Mouse (Mus musculus): ENCODE data around the gene Tab1. TPM values are rescaled to one million over a fixed set of nuclear protein-coding genes. Genes with fewer than 3 reads are reported as not detected.

Tab1 gene
- polyA plus RNA-seq, 1 experiment from 2014 or later: 32.2 TPM

- no peak for ATAC-seq (ENCODE audit: insufficient number of reproducible peaks, insufficient read depth, low FRiP score, low read depth)
- Histone ChIP-seq H3K27ac (ENCODE audit: low read length) (no peak overlapping the region), H3K27me3 (ENCODE audit: control insufficient read depth, insufficient read depth, low read length) (peaks cover 12% of the 10 kb centered on the region; the same call in 1 of the 2 replicates), H3K4me1 (ENCODE audit: control insufficient read depth, insufficient read depth, low read length) (no peaks in the 10 kb centered on the region), H3K4me2 (replicated peaks; ENCODE audit: low read depth, low read length) (peak overlapping the region; percentile 88), H3K36me3 (ENCODE audit: control insufficient read depth, insufficient read depth, low read length) (no peaks in the 10 kb centered on the region), H3K9ac (replicated peaks; ENCODE audit: low read depth, low read length) (0 out of 2 replicates have a peak overlapping the region, but pooled peaks have one; percentile 25), H3K4me3 (ENCODE audit: low read depth, low read length) (peak overlapping the region; percentile 55), H3K9me3 (ENCODE audit: control insufficient read depth, low read depth, low read length) (no peaks in the 10 kb centered on the region)
- WGBS: 19% methylated on average over 7 of the region's 7 CpGs
These were observed 40.9 kb upstream of the Tab1 start for GRCm38 (mm10) chr15:80092041-80092441.

- Histone ChIP-seq H3K4me3 (ENCODE audit: low read depth, low read length) (peak overlapping the region; percentile 55; the same call in 1 of the 2 replicates), H3K9me3 (ENCODE audit: control insufficient read depth, low read depth, low read length) (no peaks in the 10 kb centered on the region), H3K36me3 (ENCODE audit: control insufficient read depth, insufficient read depth, low read length) (no peaks in the 10 kb centered on the region), H3K27me3 (ENCODE audit: control insufficient read depth, insufficient read depth, low read length) (peaks cover 12% of the 10 kb centered on the region; the same call in 1 of the 2 replicates), H3K4me2 (replicated peaks; ENCODE audit: low read depth, low read length) (peak overlapping the region; percentile 88), H3K9ac (replicated peaks; ENCODE audit: low read depth, low read length) (0 out of 2 replicates have a peak overlapping the region, but pooled peaks have one; percentile 10), H3K27ac (ENCODE audit: low read length) (no peak overlapping the region), H3K4me1 (ENCODE audit: control insufficient read depth, insufficient read depth, low read length) (peaks cover under 1% of the 10 kb centered on the region; the same call in 1 of the 2 replicates)
- no peak for ATAC-seq (ENCODE audit: insufficient number of reproducible peaks, insufficient read depth, low FRiP score, low read depth)
- WGBS: 20% methylated on average over 8 of the region's 8 CpGs
These were observed 40.3 kb upstream of the Tab1 start for GRCm38 (mm10) chr15:80092599-80092998.

DNA sequence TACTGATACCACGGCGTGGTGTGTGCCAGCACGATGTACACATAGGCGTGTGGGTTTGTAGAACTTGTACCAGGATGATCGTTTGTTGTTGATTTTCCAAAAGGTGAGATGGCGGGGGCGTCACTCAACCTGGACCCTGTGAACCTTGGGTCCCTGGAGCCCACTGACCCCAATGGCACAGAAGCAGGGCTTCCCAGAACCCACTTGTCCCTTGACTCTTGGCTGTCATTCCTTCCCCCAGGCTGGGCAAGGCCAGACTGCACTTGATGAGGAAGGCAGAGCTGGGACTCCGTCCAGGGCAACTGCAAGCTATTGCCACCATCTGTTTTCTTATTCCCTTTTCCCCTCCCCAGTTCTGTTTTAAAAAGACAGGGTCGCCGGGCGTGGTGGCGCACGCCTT is 38.7 kb upstream of the Tab1 start:
- Histone ChIP-seq H3K4me2 (replicated peaks; ENCODE audit: low read depth, low read length) (no peak overlapping the region), H3K27ac (ENCODE audit: low read length) (no peak overlapping the region), H3K9ac (replicated peaks; ENCODE audit: low read depth, low read length) (no peak overlapping the region), H3K36me3 (ENCODE audit: control insufficient read depth, insufficient read depth, low read length) (no peaks in the 10 kb centered on the region), H3K4me1 (ENCODE audit: control insufficient read depth, insufficient read depth, low read length) (peaks cover 4% of the 10 kb centered on the region; the same call in 1 of the 2 replicates), H3K27me3 (ENCODE audit: control insufficient read depth, insufficient read depth, low read length) (peaks cover 12% of the 10 kb centered on the region; the same call in 1 of the 2 replicates), H3K9me3 (ENCODE audit: control insufficient read depth, low read depth, low read length) (no peaks in the 10 kb centered on the region), H3K4me3 (ENCODE audit: low read depth, low read length) (no peak overlapping the region)
- 91% methylated on average over 13 of the region's 13 CpGs for WGBS
- no peak for ATAC-seq (ENCODE audit: insufficient number of reproducible peaks, insufficient read depth, low FRiP score, low read depth)

DNA sequence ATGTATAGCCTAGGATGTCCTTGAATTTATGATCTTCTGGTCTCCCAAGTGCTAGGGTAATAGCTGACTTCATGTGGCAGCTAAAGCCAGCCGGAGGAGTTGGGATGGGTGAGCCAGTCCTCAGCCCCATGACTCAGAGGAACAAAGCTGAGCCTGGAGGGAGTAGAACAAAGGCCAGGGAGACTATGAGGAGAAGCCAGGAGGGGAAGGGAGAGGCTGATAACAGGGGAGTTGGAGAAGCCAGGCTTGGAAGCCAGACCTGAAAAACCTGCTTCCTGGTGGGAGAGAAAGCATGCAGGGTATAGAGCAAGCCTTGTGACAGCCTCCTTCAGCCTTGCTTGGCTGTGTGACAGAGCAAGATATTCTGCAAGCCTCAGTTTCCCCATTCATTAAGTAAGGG is 37.3 kb upstream of the Tab1 start:
- peak overlapping the region; percentile 62; the same call in 1 of the 2 replicates for H3K27ac ChIP-seq (ENCODE audit: low read length)
- H3K9ac ChIP-seq (replicated peaks; ENCODE audit: low read depth, low read length): no peak overlapping the region
- H3K27me3 ChIP-seq (ENCODE audit: control insufficient read depth, insufficient read depth, low read length): peaks cover 12% of the 10 kb centered on the region; the same call in 1 of the 2 replicates
- no peak overlapping the region for H3K4me2 ChIP-seq (replicated peaks; ENCODE audit: low read depth, low read length)
- peak; percentile 62; the same call in 1 of the 2 replicates for ATAC-seq (ENCODE audit: insufficient number of reproducible peaks, insufficient read depth, low FRiP score, low read depth)
- no peaks in the 10 kb centered on the region for H3K36me3 ChIP-seq (ENCODE audit: control insufficient read depth, insufficient read depth, low read length)
- WGBS: 68% methylated on average over 1 of the region's 1 CpGs
- no peak overlapping the region for H3K4me3 ChIP-seq (ENCODE audit: low read depth, low read length)
- no peaks in the 10 kb centered on the region for H3K9me3 ChIP-seq (ENCODE audit: control insufficient read depth, low read depth, low read length)
- peaks cover 4% of the 10 kb centered on the region; the same call in 1 of the 2 replicates for H3K4me1 ChIP-seq (ENCODE audit: control insufficient read depth, insufficient read depth, low read length)

DNA sequence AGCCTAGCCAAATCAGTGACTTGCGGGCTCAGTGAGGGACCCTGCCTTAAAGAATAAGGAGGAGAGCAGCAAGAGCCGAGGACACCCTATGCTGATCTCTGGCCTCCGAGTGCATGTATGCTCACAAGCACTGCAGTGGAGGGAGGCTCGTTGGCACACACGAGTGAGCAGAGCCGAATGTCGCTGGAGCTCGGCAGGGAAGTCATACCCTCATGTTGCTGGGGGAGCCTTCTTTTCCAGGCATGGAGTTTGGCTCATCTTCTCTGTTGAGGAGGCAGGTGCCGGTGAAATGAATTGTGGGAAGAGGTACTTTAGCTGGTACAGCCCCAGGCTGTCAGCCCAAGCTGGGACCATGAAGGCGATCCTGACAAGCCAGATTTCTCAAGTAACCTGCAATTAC is 36.5 kb upstream of the Tab1 start:
- Histone ChIP-seq H3K9ac (replicated peaks; ENCODE audit: low read depth, low read length) (no peak overlapping the region), H3K4me2 (replicated peaks; ENCODE audit: low read depth, low read length) (no peak overlapping the region), H3K4me3 (ENCODE audit: low read depth, low read length) (no peak overlapping the region), H3K27ac (ENCODE audit: low read length) (peak overlapping the region; percentile 62; the same call in 1 of the 2 replicates), H3K9me3 (ENCODE audit: control insufficient read depth, low read depth, low read length) (no peaks in the 10 kb centered on the region), H3K36me3 (ENCODE audit: control insufficient read depth, insufficient read depth, low read length) (no peaks in the 10 kb centered on the region), H3K27me3 (ENCODE audit: control insufficient read depth, insufficient read depth, low read length) (peaks cover 9% of the 10 kb centered on the region; the same call in 1 of the 2 replicates), H3K4me1 (ENCODE audit: control insufficient read depth, insufficient read depth, low read length) (peaks cover 4% of the 10 kb centered on the region; the same call in 1 of the 2 replicates)
- ATAC-seq (ENCODE audit: insufficient number of reproducible peaks, insufficient read depth, low FRiP score, low read depth): no peak
- 82% methylated on average over 10 of the region's 10 CpGs for WGBS

DNA sequence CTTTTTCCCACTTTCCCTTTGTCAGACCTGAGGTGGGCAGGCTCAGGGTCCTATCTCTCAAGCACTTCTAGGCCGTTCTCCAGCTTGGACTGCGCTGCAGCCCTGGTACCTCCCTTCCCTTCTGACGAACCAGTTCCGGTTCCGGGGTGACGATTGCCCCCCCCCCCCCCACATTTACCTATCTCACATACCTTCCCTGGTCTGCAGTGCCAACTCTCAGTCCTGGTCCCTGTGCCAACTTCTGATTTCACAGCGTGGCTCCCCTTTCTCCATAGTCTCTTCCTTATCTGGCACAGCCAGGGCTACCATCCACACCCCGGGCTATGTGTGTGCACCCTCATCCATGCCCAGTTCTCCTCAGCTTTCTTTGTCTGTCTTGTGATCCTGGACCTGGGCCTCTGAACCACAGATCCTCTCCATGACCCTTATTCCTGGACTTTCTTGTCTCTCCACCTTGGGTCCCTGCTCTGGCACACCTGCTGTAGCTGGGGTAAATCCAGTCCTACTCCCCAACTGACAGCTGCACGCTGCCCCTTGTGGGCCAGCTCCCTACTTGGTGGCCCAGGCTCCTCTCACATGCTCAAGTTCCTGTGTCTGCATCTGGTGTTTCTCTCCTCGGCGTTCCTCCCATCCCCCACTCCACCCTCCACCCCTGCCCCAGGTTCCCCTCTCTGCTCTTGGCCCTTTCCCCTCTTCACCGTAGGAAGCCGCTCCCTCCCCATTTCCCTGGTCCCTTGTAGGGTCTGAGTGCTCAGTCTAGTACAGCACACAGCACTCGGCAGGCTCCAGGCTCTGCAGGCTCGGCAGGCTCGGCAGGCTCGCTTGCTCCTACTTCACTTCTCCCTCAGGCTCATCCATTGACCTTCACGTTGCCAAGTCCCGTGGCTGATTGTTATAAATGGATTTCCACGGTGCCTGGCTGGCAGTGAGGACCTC is 35.7 kb upstream of the Tab1 start:
- no peak overlapping the region for H3K4me3 ChIP-seq (ENCODE audit: low read depth, low read length)
- H3K27me3 ChIP-seq (ENCODE audit: control insufficient read depth, insufficient read depth, low read length): peaks cover 5% of the 10 kb centered on the region; the same call in 1 of the 2 replicates
- no peaks in the 10 kb centered on the region for H3K9me3 ChIP-seq (ENCODE audit: control insufficient read depth, low read depth, low read length)
- H3K4me2 ChIP-seq (replicated peaks; ENCODE audit: low read depth, low read length): no peak overlapping the region
- peaks cover 4% of the 10 kb centered on the region; the same call in 1 of the 2 replicates for H3K4me1 ChIP-seq (ENCODE audit: control insufficient read depth, insufficient read depth, low read length)
- H3K9ac ChIP-seq (replicated peaks; ENCODE audit: low read depth, low read length): no peak overlapping the region
- peak overlapping the region; percentile 4; the same call in 1 of the 2 replicates for H3K27ac ChIP-seq (ENCODE audit: low read length)
- WGBS: 27% methylated on average over 20 of the region's 20 CpGs
- 0 out of 2 replicates have a peak, but pooled peaks have one; percentile 44 for ATAC-seq (ENCODE audit: insufficient number of reproducible peaks, insufficient read depth, low FRiP score, low read depth)
- H3K36me3 ChIP-seq (ENCODE audit: control insufficient read depth, insufficient read depth, low read length): no peaks in the 10 kb centered on the region

- 33% methylated on average over 8 of the region's 8 CpGs for WGBS
- Histone ChIP-seq H3K9me3 (ENCODE audit: control insufficient read depth, low read depth, low read length) (no peaks in the 10 kb centered on the region), H3K36me3 (ENCODE audit: control insufficient read depth, insufficient read depth, low read length) (no peaks in the 10 kb centered on the region), H3K27me3 (ENCODE audit: control insufficient read depth, insufficient read depth, low read length) (no peaks in the 10 kb centered on the region), H3K4me1 (ENCODE audit: control insufficient read depth, insufficient read depth, low read length) (peaks cover 4% of the 10 kb centered on the region; the same call in 1 of the 2 replicates), H3K9ac (replicated peaks; ENCODE audit: low read depth, low read length) (no peak overlapping the region), H3K4me2 (replicated peaks; ENCODE audit: low read depth, low read length) (no peak overlapping the region), H3K4me3 (ENCODE audit: low read depth, low read length) (no peak overlapping the region), H3K27ac (ENCODE audit: low read length) (no peak overlapping the region)
- peak; percentile 59; the same call in 1 of the 2 replicates for ATAC-seq (ENCODE audit: insufficient number of reproducible peaks, insufficient read depth, low FRiP score, low read depth)
These were observed 34.9 kb upstream of the Tab1 start for GRCm38 (mm10) chr15:80097999-80098461.

DNA sequence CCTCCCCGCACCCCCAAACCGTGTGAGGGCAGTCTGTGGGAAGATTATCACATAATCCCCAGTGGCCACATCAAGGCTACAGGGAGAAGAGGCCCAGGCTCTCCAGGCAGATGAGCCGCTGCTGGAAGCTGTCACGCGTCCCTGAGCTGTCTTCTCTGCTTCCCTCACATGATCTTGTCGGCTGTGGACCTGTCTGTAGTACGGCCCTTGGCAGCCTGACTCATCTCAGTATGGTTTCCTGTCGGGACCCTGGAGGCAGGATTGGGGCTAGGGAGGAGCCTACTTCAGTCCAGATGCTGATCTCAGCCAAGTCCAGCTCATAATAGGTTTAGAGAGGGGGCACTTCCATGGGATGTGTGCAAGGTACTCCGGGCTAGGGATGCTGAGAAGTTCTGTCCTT is 34.1 kb upstream of the Tab1 start:
- H3K4me1 ChIP-seq (ENCODE audit: control insufficient read depth, insufficient read depth, low read length): peaks cover 4% of the 10 kb centered on the region; the same call in 1 of the 2 replicates
- H3K4me2 ChIP-seq (replicated peaks; ENCODE audit: low read depth, low read length): no peak overlapping the region
- no peaks in the 10 kb centered on the region for H3K36me3 ChIP-seq (ENCODE audit: control insufficient read depth, insufficient read depth, low read length)
- WGBS: 36% methylated on average over 9 of the region's 9 CpGs
- no peaks in the 10 kb centered on the region for H3K9me3 ChIP-seq (ENCODE audit: control insufficient read depth, low read depth, low read length)
- no peak overlapping the region for H3K4me3 ChIP-seq (ENCODE audit: low read depth, low read length)
- H3K27ac ChIP-seq (ENCODE audit: low read length): no peak overlapping the region
- no peak for ATAC-seq (ENCODE audit: insufficient number of reproducible peaks, insufficient read depth, low FRiP score, low read depth)
- no peaks in the 10 kb centered on the region for H3K27me3 ChIP-seq (ENCODE audit: control insufficient read depth, insufficient read depth, low read length)
- H3K9ac ChIP-seq (replicated peaks; ENCODE audit: low read depth, low read length): no peak overlapping the region

Measured in stomach, embryonic 14.5 days (tissue).